Mouse (Mus musculus): ENCODE measurements around the gene Src. TPM values are rescaled to one million over a fixed set of nuclear protein-coding genes. Genes with fewer than 3 reads are reported as not detected.
A peak's percentile ranks its signal among the peaks of the same experiment; 100 is the strongest.

Src gene
- polyA plus RNA-seq, 1 experiment from 2014 or later = 23.9 TPM

GRCm38 (mm10) chr2:157506779-157507178, 88.5 kb downstream of the Src start:
- Histone ChIP-seq H3K36me3 (ENCODE audit: control insufficient read depth, insufficient read depth) (no peaks in the 10 kb centered on the region), H3K9ac (ENCODE audit: low read depth, low read length) (no peak overlapping the region), H3K4me2 (replicated peaks; ENCODE audit: low read depth) (no peak overlapping the region), H3K4me3 (ENCODE audit: low read depth, low read length) (no peak overlapping the region), H3K27ac (ENCODE audit: low read depth, low read length) (no peak overlapping the region), H3K9me3 (ENCODE audit: control insufficient read depth) (no peaks in the 10 kb centered on the region), H3K4me1 (replicated peaks; ENCODE audit: control insufficient read depth, insufficient read depth, low read length) (no peaks in the 10 kb centered on the region), H3K27me3 (replicated peaks; ENCODE audit: control insufficient read depth, insufficient read depth, low read length) (0 out of 2 replicates have a peak, but pooled peaks cover 5% of the 10 kb centered on the region)
- WGBS = 27% methylated on average over 14 of the region's 14 CpGs
- no peak for TF ChIP-seq CTCF (IDR thresholded peaks at IDR 0.05; ENCODE audit: low read depth)
- no peak for ATAC-seq

GRCm38 (mm10) chr2:157509182-157509581, 90.9 kb downstream of the Src start:
- TF ChIP-seq CTCF (IDR thresholded peaks at IDR 0.05; ENCODE audit: low read depth) = no peak
- H3K9ac ChIP-seq (ENCODE audit: low read depth, low read length) = no peak overlapping the region

GRCm38 (mm10) chr2:157510031-157510430, 91.8 kb downstream of the Src start:
- peak; percentile 52; the same call in 1 of the 2 replicates for ATAC-seq
- Histone ChIP-seq H3K27me3 (replicated peaks; ENCODE audit: control insufficient read depth, insufficient read depth, low read length) (0 out of 2 replicates have a peak, but pooled peaks cover 5% of the 10 kb centered on the region), H3K4me2 (replicated peaks; ENCODE audit: low read depth) (no peak overlapping the region)

More at GRCm38 (mm10) chr2:157509182-157509581, 90.9 kb downstream of the Src start:
- Histone ChIP-seq H3K27me3 (replicated peaks; ENCODE audit: control insufficient read depth, insufficient read depth, low read length) (0 out of 2 replicates have a peak, but pooled peaks cover 5% of the 10 kb centered on the region), H3K27ac (ENCODE audit: low read depth, low read length) (no peak overlapping the region), H3K4me2 (replicated peaks; ENCODE audit: low read depth) (no peak overlapping the region), H3K4me3 (ENCODE audit: low read depth, low read length) (no peak overlapping the region), H3K4me1 (replicated peaks; ENCODE audit: control insufficient read depth, insufficient read depth, low read length) (no peaks in the 10 kb centered on the region), H3K36me3 (ENCODE audit: control insufficient read depth, insufficient read depth) (no peaks in the 10 kb centered on the region), H3K9me3 (ENCODE audit: control insufficient read depth) (no peaks in the 10 kb centered on the region)
- WGBS = 35% methylated on average over 5 of the region's 5 CpGs
- ATAC-seq = peak; percentile 41; the same call in 1 of the 2 replicates

GRCm38 (mm10) chr2:157512859-157513258, 94.6 kb downstream of the Src start:
- TF ChIP-seq CTCF (IDR thresholded peaks at IDR 0.05; ENCODE audit: low read depth) = no peak
- no peaks in the 10 kb centered on the region for H3K4me1 ChIP-seq (replicated peaks; ENCODE audit: control insufficient read depth, insufficient read depth, low read length)
- no peaks in the 10 kb centered on the region for H3K36me3 ChIP-seq (ENCODE audit: control insufficient read depth, insufficient read depth)
- H3K27me3 ChIP-seq (replicated peaks; ENCODE audit: control insufficient read depth, insufficient read depth, low read length) = no peaks in the 10 kb centered on the region
- no peak for ATAC-seq
- no peak overlapping the region for H3K4me2 ChIP-seq (replicated peaks; ENCODE audit: low read depth)
- 84% methylated on average over 9 of the region's 9 CpGs for WGBS
- no peak overlapping the region for H3K27ac ChIP-seq (ENCODE audit: low read depth, low read length)
- no peaks in the 10 kb centered on the region for H3K9me3 ChIP-seq (ENCODE audit: control insufficient read depth)
- no peak overlapping the region for H3K9ac ChIP-seq (ENCODE audit: low read depth, low read length)
- no peak overlapping the region for H3K4me3 ChIP-seq (ENCODE audit: low read depth, low read length)

More at GRCm38 (mm10) chr2:157510031-157510430, 91.8 kb downstream of the Src start:
- H3K4me3 ChIP-seq (ENCODE audit: low read depth, low read length) = no peak overlapping the region
- H3K27ac ChIP-seq (ENCODE audit: low read depth, low read length) = no peak overlapping the region; the same call in 1 of the 2 replicates
- no peak overlapping the region for H3K9ac ChIP-seq (ENCODE audit: low read depth, low read length)
- TF ChIP-seq CTCF (IDR thresholded peaks at IDR 0.05; ENCODE audit: low read depth) = no peak
- no peaks in the 10 kb centered on the region for H3K9me3 ChIP-seq (ENCODE audit: control insufficient read depth)
- 37% methylated on average over 4 of the region's 4 CpGs for WGBS
- no peaks in the 10 kb centered on the region for H3K36me3 ChIP-seq (ENCODE audit: control insufficient read depth, insufficient read depth)
- no peaks in the 10 kb centered on the region for H3K4me1 ChIP-seq (replicated peaks; ENCODE audit: control insufficient read depth, insufficient read depth, low read length)

GRCm38 (mm10) chr2:157513737-157514208, 95.5 kb downstream of the Src start:
- Histone ChIP-seq H3K4me3 (ENCODE audit: low read depth, low read length) (no peak overlapping the region), H3K9me3 (ENCODE audit: control insufficient read depth) (no peaks in the 10 kb centered on the region), H3K9ac (ENCODE audit: low read depth, low read length) (no peak overlapping the region), H3K27ac (ENCODE audit: low read depth, low read length) (no peak overlapping the region), H3K36me3 (ENCODE audit: control insufficient read depth, insufficient read depth) (no peaks in the 10 kb centered on the region), H3K4me2 (replicated peaks; ENCODE audit: low read depth) (no peak overlapping the region), H3K4me1 (replicated peaks; ENCODE audit: control insufficient read depth, insufficient read depth, low read length) (no peaks in the 10 kb centered on the region), H3K27me3 (replicated peaks; ENCODE audit: control insufficient read depth, insufficient read depth, low read length) (no peaks in the 10 kb centered on the region)
- ATAC-seq = no peak
- TF ChIP-seq CTCF (IDR thresholded peaks at IDR 0.05; ENCODE audit: low read depth) = no peak
- 62% methylated on average over 9 of the region's 9 CpGs for WGBS

GRCm38 (mm10) chr2:157514353-157514752, 96.1 kb downstream of the Src start:
- H3K9me3 ChIP-seq (ENCODE audit: control insufficient read depth) = no peaks in the 10 kb centered on the region
- ATAC-seq = no peak
- no peak overlapping the region for H3K9ac ChIP-seq (ENCODE audit: low read depth, low read length)
- no peaks in the 10 kb centered on the region for H3K4me1 ChIP-seq (replicated peaks; ENCODE audit: control insufficient read depth, insufficient read depth, low read length)
- H3K4me2 ChIP-seq (replicated peaks; ENCODE audit: low read depth) = no peak overlapping the region
- 28% methylated on average over 4 of the region's 4 CpGs for WGBS
- no peak overlapping the region for H3K4me3 ChIP-seq (ENCODE audit: low read depth, low read length)
- H3K27ac ChIP-seq (ENCODE audit: low read depth, low read length) = no peak overlapping the region
- TF ChIP-seq CTCF (IDR thresholded peaks at IDR 0.05; ENCODE audit: low read depth) = no peak
- H3K36me3 ChIP-seq (ENCODE audit: control insufficient read depth, insufficient read depth) = no peaks in the 10 kb centered on the region
- no peaks in the 10 kb centered on the region for H3K27me3 ChIP-seq (replicated peaks; ENCODE audit: control insufficient read depth, insufficient read depth, low read length)

Data from intestine, postnatal 0 days (tissue).